Mouse (Mus musculus) olfactory bulb, adult 2 months (tissue): Measurements from ENCODE around the gene Cplane1.

Source experiments
- CTCF ChIP-seq: fragments of 200-500 bp; IDR thresholded peaks from 2 replicates; pipeline ENCODE4 v1.5.1; 2012; ENCODE audit warnings: low read depth, mild to moderate bottlenecking, low read length, moderate library complexity; ENCODE audit not compliant: insufficient read depth
- POLR2A ChIP-seq: fragments of 200-500 bp; IDR thresholded peaks from 2 replicates; pipeline ENCODE4 v1.6.1; 2012; ENCODE audit warnings: mild to moderate bottlenecking, low read depth, low read length, moderate library complexity; ENCODE audit not compliant: insufficient read depth

- TF ChIP-seq CTCF (no peak), POLR2A (no peak)
Observed at GRCm38 (mm10) chr15:8131268-8131667, 37.6 kb upstream of the Cplane1 start.
